Mouse (Mus musculus) G1E (cell line): ENCODE results near the gene Kat7. TPM values are rescaled to one million over a fixed set of nuclear protein-coding genes. Genes with fewer than 3 reads are reported as not detected.
A peak's percentile ranks its signal among the peaks of the same experiment; 100 is the strongest.

Experiments
- ATAC-seq: 2 replicates; pipeline ENCODE4 v1.8.0; 2016; ENCODE audit warnings: mild to moderate bottlenecking; ENCODE audit not compliant: insufficient number of reproducible peaks, poor library complexity, low FRiP score, severe bottlenecking; ENCODE audit errors: extremely low read depth
- DNase-seq: peaks from one replicate; pipeline ENCODE4 v3.0.0; 2012; ENCODE audit warnings: low spot score
- H3K27me3 ChIP-seq: 2 replicates; pipeline ENCODE4 v1.6.1; 2012; ENCODE audit warnings: mild to moderate bottlenecking, low read length, inconsistent platforms; ENCODE audit not compliant: insufficient read depth
- H3K36me3 ChIP-seq: replicated peaks from 2 replicates; pipeline ENCODE3; 2012; ENCODE audit warnings: mild to moderate bottlenecking, inconsistent platforms
- H3K4me1 ChIP-seq: 2 replicates; pipeline ENCODE4 v1.6.1; 2012; ENCODE audit warnings: low read depth, low read length, inconsistent platforms, mixed read lengths; ENCODE audit not compliant: insufficient read depth
- H3K4me3 ChIP-seq: 2 replicates; pipeline ENCODE4 v1.5.1; 2012; ENCODE audit warnings: low read depth, mild to moderate bottlenecking, inconsistent platforms, low read length, moderate library complexity, mixed read lengths
- H3K9me3 ChIP-seq: replicated peaks from 2 replicates; pipeline ENCODE4 v1.6.1; 2012; ENCODE audit warnings: inconsistent platforms
- CTCF ChIP-seq: IDR thresholded peaks from 2 replicates; pipeline ENCODE4 v1.5.1; 2012; ENCODE audit warnings: low read depth, low read length, inconsistent platforms, mixed read lengths
- GATA1 ChIP-seq: IDR thresholded peaks from 2 replicates; pipeline ENCODE4 v1.6.1; 2012; ENCODE audit warnings: borderline replicate concordance, low read length, inconsistent platforms, mixed read lengths
- GATA2 ChIP-seq: IDR thresholded peaks from 2 replicates; pipeline ENCODE4 v1.6.1; 2012; ENCODE audit warnings: low read depth, low read length, inconsistent platforms, borderline replicate concordance
- POLR2AphosphoS5 ChIP-seq: IDR thresholded peaks from 2 replicates; pipeline ENCODE4 v1.6.1; 2012; ENCODE audit warnings: low read depth, low read length, inconsistent platforms; ENCODE audit not compliant: insufficient replicate concordance
- TAL1 ChIP-seq: conservative IDR thresholded peaks from 2 replicates; pipeline ENCODE4 v1.6.1; 2012; ENCODE audit warnings: low read depth, low read length, inconsistent platforms, mixed read lengths
- polyA plus RNA-seq: library from polyadenylated mRNA; stranded (reverse); fragments of >175 nt; gene quantifications from 2 replicates; pipeline ENCODE4 v1.2.3, GENCODE M21; 2012
- total RNA-seq, 2 experiments: library from RNA; stranded (forward) in 1 of 2; stranded (reverse) in 1 of 2; fragments of 200-1000 nt in 1 of 2; fragments of >200 nt in 1 of 2; fragmentation: Nextera tagmentation in 1 of 2; gene quantifications; 2 replicates each; pipeline ENCODE4 v1.2.3; 2014 to 2017

Gene Kat7
- total and polyA plus RNA-seq, 3 experiments = 33.6 to 144 (median 66.5) TPM

DNA sequence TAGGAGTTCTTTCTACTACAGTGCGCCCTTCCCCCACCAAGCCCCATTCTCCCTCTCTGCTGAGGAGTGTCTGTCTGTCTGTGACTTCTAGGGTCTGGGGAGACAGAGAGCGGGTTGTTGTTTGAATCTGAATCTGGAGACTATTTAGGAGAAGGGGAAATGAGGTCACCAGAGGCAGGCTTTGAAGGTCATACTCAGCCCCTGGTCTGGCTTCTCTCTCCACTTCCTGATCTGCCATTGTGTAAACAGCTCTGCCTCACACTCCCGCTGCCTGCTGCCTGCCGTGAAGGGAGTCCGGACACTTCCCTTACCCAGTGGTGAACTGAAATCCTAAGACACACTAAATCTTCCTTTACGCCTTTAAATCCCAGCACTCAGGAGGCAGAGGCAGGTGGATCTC lies 71.6 kb downstream of the Kat7 start:
- ATAC-seq (no peak), DNase-seq (no peak)
- Histone ChIP-seq H3K9me3 (no peaks in the 10 kb centered on the region), H3K4me1 (no peaks in the 10 kb centered on the region), H3K27me3 (peaks cover 64% of the 10 kb centered on the region), H3K36me3 (no peaks in the 10 kb centered on the region), H3K4me3 (no peak overlapping the region)
- TF ChIP-seq CTCF (no peak), GATA2 (no peak), TAL1 (no peak), GATA1 (no peak), POLR2AphosphoS5 (no peak)

GRCm38 (mm10) chr11:95232329-95232696 lies 77.7 kb downstream of the Kat7 start:
- ATAC-seq = no peak
- no peaks in the 10 kb centered on the region for H3K36me3 ChIP-seq
- peaks cover 11% of the 10 kb centered on the region for H3K4me1 ChIP-seq
- H3K9me3 ChIP-seq = no peaks in the 10 kb centered on the region
- no peak overlapping the region; the same call in 1 of the 2 replicates for H3K4me3 ChIP-seq
- peaks cover 46% of the 10 kb centered on the region for H3K27me3 ChIP-seq
- TF ChIP-seq CTCF (no peak), GATA1 (no peak), POLR2AphosphoS5 (no peak), TAL1 (no peak), GATA2 (no peak)
- DNase-seq = no peak

GRCm38 (mm10) chr11:95231688-95232328 lies 78.2 kb downstream of the Kat7 start:
- ATAC-seq (peak; percentile 34; the same call in 1 of the 2 replicates), DNase-seq (peak; percentile 67)
- no peaks in the 10 kb centered on the region for H3K36me3 ChIP-seq
- H3K4me3 ChIP-seq = no peak overlapping the region; the same call in 1 of the 2 replicates
- no peak for TF ChIP-seq GATA2
- no peak for TF ChIP-seq POLR2AphosphoS5
- TF ChIP-seq CTCF = no peak
- TF ChIP-seq TAL1 = no peak
- TF ChIP-seq GATA1 = no peak
- H3K4me1 ChIP-seq = peaks cover 11% of the 10 kb centered on the region
- H3K27me3 ChIP-seq = peaks cover 46% of the 10 kb centered on the region
- H3K9me3 ChIP-seq = no peaks in the 10 kb centered on the region

DNA sequence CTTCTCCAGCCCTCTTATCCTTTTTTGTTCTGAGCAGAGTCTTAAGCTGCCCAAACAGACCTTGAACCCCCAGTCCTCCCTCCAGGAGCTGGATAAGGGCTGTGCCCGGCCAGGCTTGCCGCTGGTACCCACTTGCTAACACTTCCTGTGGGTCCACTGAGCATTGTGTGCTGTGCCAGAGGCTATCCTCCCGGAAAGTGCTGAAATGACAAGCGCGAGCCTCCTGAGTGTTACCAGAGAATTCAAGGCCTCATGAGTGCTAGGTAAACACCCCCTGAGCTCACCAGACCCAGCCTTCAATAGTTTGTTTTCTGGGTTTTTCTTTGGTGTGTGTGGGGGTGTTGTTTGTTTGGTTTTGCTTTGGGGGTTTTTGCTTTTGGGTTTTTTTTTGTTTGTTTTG lies 82.6 kb downstream of the Kat7 start:
- DNase-seq (no peak), ATAC-seq (no peak)
- Histone ChIP-seq H3K4me3 (no peak overlapping the region), H3K36me3 (no peaks in the 10 kb centered on the region), H3K4me1 (peaks cover 9% of the 10 kb centered on the region), H3K9me3 (no peaks in the 10 kb centered on the region), H3K27me3 (peaks cover 24% of the 10 kb centered on the region; the same call in 1 of the 2 replicates)
- TF ChIP-seq TAL1 = no peak
- no peak for TF ChIP-seq POLR2AphosphoS5
- TF ChIP-seq GATA2 = no peak
- no peak for TF ChIP-seq GATA1
- TF ChIP-seq CTCF = no peak

- Histone ChIP-seq H3K27me3 (peaks cover 28% of the 10 kb centered on the region; the same call in 1 of the 2 replicates), H3K4me1 (no peaks in the 10 kb centered on the region), H3K36me3 (no peaks in the 10 kb centered on the region), H3K4me3 (no peak overlapping the region), H3K9me3 (no peaks in the 10 kb centered on the region)
- no peak for DNase-seq
- ATAC-seq = no peak
- no peak for TF ChIP-seq POLR2AphosphoS5
- TF ChIP-seq GATA1 = no peak
- no peak for TF ChIP-seq TAL1
- no peak for TF ChIP-seq CTCF
- no peak for TF ChIP-seq GATA2
Observed at GRCm38 (mm10) chr11:95225448-95225847, 84.6 kb downstream of the Kat7 start.

Other genes with a start within 250 kb of the Kat7 start
- gene Itga3, start 233.4 kb downstream of the Kat7 start, total RNA-seq (2014; fragmentation: Nextera tagmentation) = not detected in 2 replicates
- 0.27 TPM in 1 of 2 replicates, not detected in the other for gene Itga3, start 233.4 kb downstream of the Kat7 start, total RNA-seq (2017)
- gene Itga3, start 233.4 kb downstream of the Kat7 start, polyA plus RNA-seq = not detected in 2 replicates
- gene Dlx3, start 190.1 kb downstream of the Kat7 start, total RNA-seq (2014; fragmentation: Nextera tagmentation) = not detected in 2 replicates
- gene Dlx3, start 190.1 kb downstream of the Kat7 start, total RNA-seq (2017) = 0.11 TPM in 1 of 2 replicates, not detected in the other
- not detected in 2 replicates for gene Dlx3, start 190.1 kb downstream of the Kat7 start, polyA plus RNA-seq
- gene Dlx4, start 164.0 kb downstream of the Kat7 start, total RNA-seq (2014; fragmentation: Nextera tagmentation) = not detected in 2 replicates
- gene Dlx4, start 164.0 kb downstream of the Kat7 start, total RNA-seq (2017) = 0.05 TPM in 1 of 2 replicates, not detected in the other
- gene Dlx4, start 164.0 kb downstream of the Kat7 start, polyA plus RNA-seq = not detected in 2 replicates
- gene Tac4, start 48.7 kb downstream of the Kat7 start, total RNA-seq (2014; fragmentation: Nextera tagmentation) = not detected in 2 replicates
- 0.11 and 0.29 TPM in 2 replicates for gene Tac4, start 48.7 kb downstream of the Kat7 start, total RNA-seq (2017)
- gene Tac4, start 48.7 kb downstream of the Kat7 start, polyA plus RNA-seq = not detected in 2 replicates
- gene Fam117a, start 26.8 kb upstream of the Kat7 start, total RNA-seq (2014; fragmentation: Nextera tagmentation) = 65.4 and 105 TPM in 2 replicates
- gene Fam117a, start 26.8 kb upstream of the Kat7 start, total RNA-seq (2017) = 30.9 and 36.9 TPM in 2 replicates
- gene Fam117a, start 26.8 kb upstream of the Kat7 start, polyA plus RNA-seq = 159 and 170 TPM in 2 replicates
- 37.5 and 37.8 TPM in 2 replicates for gene Slc35b1, start 74.4 kb upstream of the Kat7 start, total RNA-seq (2014; fragmentation: Nextera tagmentation)
- gene Slc35b1, start 74.4 kb upstream of the Kat7 start, total RNA-seq (2017) = 50.6 and 53.1 TPM in 2 replicates
- 4.1 and 4.5 TPM in 2 replicates for gene Slc35b1, start 74.4 kb upstream of the Kat7 start, polyA plus RNA-seq
- gene Spop, start 103.8 kb upstream of the Kat7 start, total RNA-seq (2014; fragmentation: Nextera tagmentation) = 60.4 and 70.5 TPM in 2 replicates
- gene Spop, start 103.8 kb upstream of the Kat7 start, total RNA-seq (2017) = 23.9 and 28.8 TPM in 2 replicates
- 21.8 and 29.2 TPM in 2 replicates for gene Spop, start 103.8 kb upstream of the Kat7 start, polyA plus RNA-seq
- not detected in 2 replicates for gene Nxph3, start 204.3 kb upstream of the Kat7 start, total RNA-seq (2014; fragmentation: Nextera tagmentation)
- 0.05 TPM in 1 of 2 replicates, not detected in the other for gene Nxph3, start 204.3 kb upstream of the Kat7 start, total RNA-seq (2017)
- gene Nxph3, start 204.3 kb upstream of the Kat7 start, polyA plus RNA-seq = not detected in 2 replicates